Mouse (Mus musculus): ENCODE results near the gene Dis3l. TPM values are rescaled to one million over a fixed set of nuclear protein-coding genes. Genes with fewer than 3 reads are reported as not detected.

Gene Dis3l
- total RNA-seq (2023), result 10 to 100 TPM; 21.8 to 25.7 TPM

DNA sequence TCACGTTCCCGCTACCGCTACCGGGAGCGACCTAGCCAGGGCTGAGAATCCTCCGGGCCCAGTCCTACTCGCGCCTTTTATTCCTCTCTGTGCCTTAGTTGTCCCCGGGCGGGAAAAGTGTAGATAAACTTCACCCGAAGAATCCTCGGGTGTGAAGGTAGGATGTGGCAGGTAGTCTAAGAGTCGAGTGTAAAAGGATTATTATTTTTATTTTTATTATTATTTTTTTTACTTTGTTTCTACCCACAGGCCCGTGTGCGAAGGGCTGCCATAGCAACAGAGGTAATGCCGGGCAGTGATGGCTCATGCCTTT is at the start of gene Dis3l:
Gene Dis3l, minus strand, starts transcription at position 35 of the 313 bp plus-strand sequence.

DNA sequence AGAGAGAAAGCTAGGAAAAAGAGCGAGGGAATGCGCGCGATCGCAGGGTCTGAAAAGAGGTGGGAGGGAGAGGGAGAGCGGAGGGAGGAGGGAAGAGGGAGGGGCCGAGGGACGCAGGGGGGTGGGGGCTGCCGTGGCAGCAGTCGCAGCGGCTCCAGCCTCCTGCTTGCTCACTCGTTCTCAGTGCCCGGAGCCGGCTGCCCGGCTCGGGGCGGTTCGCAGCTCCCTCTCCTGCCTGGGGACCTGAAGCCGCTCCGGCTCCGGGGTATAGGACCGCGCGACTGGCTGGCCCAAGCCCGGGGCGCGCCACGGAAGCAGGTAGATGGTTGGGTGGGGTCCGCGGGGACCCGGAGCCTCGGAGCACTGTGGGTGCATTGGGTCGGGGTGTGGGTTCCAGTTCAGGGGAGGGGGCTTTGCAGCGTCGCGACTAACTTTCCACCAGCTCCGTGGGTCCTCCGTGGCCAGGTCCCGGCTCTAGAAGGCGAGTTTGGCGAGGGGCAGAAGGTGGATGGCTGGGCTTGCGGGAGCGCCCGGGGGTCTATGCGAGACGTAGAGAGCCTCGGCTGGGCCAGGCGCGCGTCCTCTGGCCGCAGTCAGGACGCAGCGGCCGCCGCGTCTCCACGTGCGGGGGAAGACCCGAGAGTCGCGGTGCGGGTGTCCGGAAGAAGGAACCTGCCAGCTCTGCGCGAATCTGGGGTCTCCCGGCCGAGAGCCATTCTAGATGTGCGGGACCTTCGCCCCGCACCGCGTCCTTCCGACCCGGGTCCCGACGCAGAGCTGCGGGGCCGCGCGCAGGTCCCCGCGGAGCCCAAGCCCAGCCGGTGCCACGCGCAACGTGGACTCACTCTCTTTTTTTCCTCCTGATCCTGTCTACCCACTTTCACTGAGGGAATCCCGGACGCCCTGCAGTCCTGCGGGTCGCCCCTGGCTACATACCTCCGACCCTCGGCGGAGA is 44.7 kb upstream of the Dis3l start, which contains the start of gene Megf11:
Gene Megf11, plus strand, starts transcription at position 116 of the 955 bp plus-strand sequence.

DNA sequence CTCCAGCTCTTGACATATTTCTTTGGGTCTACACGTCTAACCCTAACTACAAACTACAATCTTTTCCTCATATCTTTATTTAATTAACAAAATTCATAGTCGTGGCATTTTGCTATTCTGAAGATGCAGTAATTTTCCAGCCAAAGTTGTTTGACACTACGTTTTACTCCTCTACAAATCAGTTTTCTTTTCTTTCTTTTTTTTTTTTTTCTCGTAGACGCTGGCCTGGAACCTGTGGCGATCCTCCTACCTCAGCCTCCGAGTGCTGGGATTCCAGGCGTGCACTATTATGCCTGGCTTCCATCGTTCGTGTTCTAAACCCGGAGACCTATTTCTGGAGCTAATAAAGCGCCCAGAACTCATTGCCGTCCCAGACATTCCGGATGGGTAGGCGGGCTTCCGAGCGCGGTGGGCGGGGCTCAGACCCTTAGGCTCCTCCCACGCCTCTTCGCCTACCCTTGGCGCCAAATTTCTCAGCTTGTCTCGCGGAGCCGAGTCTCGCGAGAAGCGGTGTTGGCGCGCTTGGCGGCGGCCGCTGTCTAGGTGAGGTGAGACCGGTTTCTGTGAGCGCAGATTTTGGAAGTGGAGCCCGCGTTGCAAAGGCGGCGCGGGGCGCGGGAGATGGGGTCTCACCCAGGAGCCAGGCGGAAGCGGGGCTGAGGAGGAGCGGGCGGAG is 59.8 kb downstream of the Dis3l start, which contains the start of gene Tipin:
Gene Tipin, plus strand, starts transcription at position 477 of the 676 bp plus-strand sequence.

Other genes with a start within 250 kb of the Dis3l start
- not detected for gene Lctl, start 224.1 kb downstream of the Dis3l start, total RNA-seq (2023)
- 1 to 10 TPM; 5.1 to 5.6 TPM for gene Zwilch, start 168.2 kb downstream of the Dis3l start, total RNA-seq (2023)
- 1,000 to 10,000 TPM; 2,323 to 2,447 TPM for gene Rpl4, start 167.9 kb downstream of the Dis3l start, total RNA-seq (2023)
- gene Snapc5, start 162.0 kb downstream of the Dis3l start, total RNA-seq (2023), result 10 to 100 TPM; 23.2 to 31.4 TPM
- 1 to 10 TPM; 2.5 to 3.0 TPM for gene Uchl4, start 106.1 kb downstream of the Dis3l start, total RNA-seq (2023)
- gene Map2k1, start 87.7 kb downstream of the Dis3l start, total RNA-seq (2023), result 10 to 100 TPM; 54.7 TPM
- 10 to 100 TPM; 19.6 to 20.3 TPM for gene Tipin, start 59.7 kb downstream of the Dis3l start, total RNA-seq (2023)
- gene Megf11, start 44.3 kb upstream of the Dis3l start, total RNA-seq (2023), result 1 to 10 TPM in 1 of 2 experiments, under 1 TPM in 1; 0.93 to 1.3 TPM